Mouse (Mus musculus) left cerebral cortex, postnatal 4 days (tissue): Measurements from ENCODE around the gene Eif4enif1. TPM values are rescaled to one million over a fixed set of nuclear protein-coding genes. Genes with fewer than 3 reads are reported as not detected.
A peak's percentile ranks its signal among the peaks of the same experiment; 100 is the strongest.

Experiments
- DNase-seq: peaks from one replicate; pipeline ENCODE4 v3.0.0-alpha.2; 2022
- intact Hi-C: fragments of 180-260 bp; cut with DNase I; formaldehyde crosslinking; loops from one replicate; pipeline ENCODE4 v1.15.1; 2025
- total RNA-seq, 2 experiments: library from RNA; stranded (reverse); gene quantifications; 2 replicates each; pipeline ENCODE4 v1.2.3; 2021

Eif4enif1 gene
- total RNA-seq, 2 experiments from 2014 or later = 73.6 to 76.8 TPM

DNA sequence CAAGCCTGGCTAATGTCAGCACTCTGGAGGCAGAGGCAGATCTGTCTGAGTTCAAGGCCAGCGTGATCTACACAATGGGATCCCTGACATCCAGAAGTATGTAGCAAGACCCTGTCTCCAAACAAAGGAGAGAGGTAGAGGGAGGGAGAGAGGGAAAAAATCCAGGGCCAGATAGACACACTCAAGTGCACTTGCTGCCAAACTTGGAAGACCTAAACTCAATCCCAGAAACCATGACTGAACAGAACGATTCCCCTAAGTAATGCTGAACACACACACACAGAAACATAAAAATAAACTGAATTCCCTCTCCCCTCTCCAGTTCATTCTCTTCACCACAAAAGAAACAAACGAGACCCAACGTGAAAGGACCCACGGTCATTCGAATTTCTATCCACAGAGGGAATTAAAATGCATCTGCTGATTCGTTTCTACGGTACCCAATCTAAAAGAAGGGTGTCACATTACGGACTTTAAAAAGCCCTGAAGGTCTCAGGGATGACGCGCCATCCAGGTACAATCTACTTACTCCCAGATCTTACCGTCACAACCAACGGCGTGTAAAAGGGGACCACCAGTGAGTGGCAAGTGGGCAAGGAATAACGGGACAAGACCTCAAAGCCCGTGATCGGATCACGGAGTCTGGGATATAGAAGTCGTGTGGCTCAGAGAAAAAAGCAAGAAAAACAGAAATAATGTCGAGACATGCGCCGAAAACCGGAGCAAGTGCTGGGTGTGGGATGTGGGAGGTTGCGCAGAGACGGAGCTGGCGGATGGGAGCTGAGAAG is 63.3 kb downstream of the Eif4enif1 start:
- intact Hi-C loops = no loop called here
- no peak for DNase-seq

DNA sequence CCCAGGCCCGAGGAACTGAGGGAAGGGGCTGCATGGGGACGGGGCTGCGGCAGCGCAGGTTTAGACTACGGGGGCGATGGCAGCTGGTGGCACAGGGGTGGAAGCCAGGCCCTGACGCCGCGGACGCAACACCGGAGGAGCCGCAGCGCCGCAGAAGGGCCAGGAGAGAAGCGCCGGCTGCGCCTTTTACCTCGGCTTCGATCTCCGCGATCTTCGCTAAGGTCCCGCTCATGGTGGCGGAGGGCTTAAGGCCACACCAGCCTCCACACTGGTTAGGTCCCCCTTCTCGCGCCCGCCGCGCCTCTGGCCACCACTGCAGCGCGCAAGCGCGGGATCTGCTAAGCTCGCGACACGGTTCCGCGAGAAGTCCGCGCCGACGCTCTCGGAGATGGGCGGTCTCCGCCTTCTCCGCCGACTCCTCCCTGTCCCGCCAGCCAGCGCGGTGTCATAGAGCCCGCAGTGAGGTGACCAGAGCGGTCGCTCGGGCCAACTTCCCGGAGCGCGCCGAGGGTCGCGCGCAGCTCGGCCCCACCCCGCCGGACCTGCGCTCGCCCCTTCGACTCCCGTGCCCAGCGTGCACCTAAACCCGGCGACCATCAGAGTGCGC is 64.0 kb downstream of the Eif4enif1 start, which contains the start of gene Drg1:
Drg1 (minus strand) TSS at position 337 of the 607 bp plus-strand sequence.
- peak; percentile 98 for DNase-seq
- intact Hi-C loops = no loop called here

DNA sequence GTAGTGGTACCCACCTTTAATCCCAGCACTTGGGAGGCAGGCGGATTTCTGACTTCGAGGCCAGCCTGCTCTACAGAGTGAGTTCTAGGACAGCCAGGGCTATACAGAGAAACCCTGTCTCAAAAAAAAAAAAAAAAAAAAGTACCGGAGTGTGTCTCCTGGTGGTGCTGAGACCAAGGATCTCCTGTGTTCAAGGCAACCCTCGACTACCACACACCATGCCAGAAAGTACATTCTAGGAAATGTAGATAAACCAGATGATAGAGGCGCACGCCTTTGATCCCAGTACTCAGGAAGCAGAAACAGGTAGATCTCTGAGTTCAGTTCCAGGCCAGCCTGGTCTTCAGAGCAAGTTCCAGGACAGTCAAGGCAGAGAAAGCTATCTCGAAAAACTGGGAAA is 64.9 kb downstream of the Eif4enif1 start:
- DNase-seq = no peak
- intact Hi-C loops = no loop called here

- DNase-seq = no peak
- intact Hi-C loops = no loop called here
Observed at GRCm38 (mm10) chr11:3269241-3269640, 67.0 kb downstream of the Eif4enif1 start.

DNA sequence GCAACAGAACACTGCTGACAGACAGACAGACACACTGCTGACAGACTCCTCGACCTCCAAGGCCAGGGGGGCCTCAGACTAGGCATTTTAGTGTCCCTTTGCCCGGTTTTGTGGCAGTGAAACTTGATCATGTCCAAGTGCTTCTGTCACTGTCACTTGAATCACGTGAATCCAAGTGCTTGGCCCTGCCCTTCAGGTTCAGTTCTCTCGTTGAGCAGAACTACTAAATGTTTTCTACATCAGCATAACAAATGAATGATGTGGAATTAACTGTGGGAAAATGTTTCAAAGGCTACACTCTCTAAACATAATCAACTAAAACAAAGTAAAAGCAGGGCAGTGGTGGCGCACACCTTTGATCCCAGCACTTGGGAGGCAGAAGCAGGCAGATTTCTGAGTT is 76.2 kb downstream of the Eif4enif1 start:
- intact Hi-C loops = no loop called here
- DNase-seq = no peak

DNA sequence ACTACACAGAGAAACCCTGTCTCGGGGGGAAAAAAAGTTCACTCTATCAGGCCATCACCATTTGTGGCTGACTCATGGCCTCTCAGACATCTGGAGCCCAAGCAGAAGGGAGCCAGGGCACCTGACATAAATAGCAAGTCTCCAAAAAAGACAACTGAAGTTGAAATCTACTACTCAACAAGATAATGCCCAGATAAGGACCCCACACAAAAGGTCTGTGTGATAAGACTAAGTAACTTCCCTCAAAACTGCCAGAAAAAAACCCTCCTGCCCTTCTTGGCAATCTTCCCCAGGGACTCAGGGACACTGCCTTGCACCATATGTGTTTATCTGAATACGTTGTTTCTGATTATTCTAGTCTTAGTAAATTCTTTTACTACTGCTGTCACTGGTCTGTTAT is 77.5 kb downstream of the Eif4enif1 start:
- DNase-seq = no peak
- intact Hi-C loops = no loop called here

- intact Hi-C loops = no loop called here
- no peak for DNase-seq
Observed at GRCm38 (mm10) chr11:3282887-3283286, 80.7 kb downstream of the Eif4enif1 start.

DNA sequence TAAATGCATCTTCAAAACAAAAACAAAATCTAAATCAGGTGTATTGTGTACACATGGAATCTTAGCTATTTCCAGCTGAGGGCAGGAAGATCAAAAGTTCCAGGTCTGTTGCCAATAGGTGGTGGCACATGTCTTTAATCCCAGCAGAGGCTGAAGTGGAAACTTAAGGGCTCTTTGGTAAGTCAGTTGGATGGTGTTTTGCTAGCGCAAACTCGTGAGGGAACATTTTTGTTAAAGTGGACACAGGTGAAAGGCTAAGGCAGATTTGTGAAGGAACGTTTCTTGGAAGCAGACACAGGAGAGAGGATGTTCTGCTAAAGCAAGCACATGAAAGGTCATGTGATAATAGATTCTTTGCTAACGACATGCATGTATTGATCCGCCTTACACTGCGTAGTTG is 81.5 kb downstream of the Eif4enif1 start:
- intact Hi-C loops = no loop called here
- no peak for DNase-seq

DNA sequence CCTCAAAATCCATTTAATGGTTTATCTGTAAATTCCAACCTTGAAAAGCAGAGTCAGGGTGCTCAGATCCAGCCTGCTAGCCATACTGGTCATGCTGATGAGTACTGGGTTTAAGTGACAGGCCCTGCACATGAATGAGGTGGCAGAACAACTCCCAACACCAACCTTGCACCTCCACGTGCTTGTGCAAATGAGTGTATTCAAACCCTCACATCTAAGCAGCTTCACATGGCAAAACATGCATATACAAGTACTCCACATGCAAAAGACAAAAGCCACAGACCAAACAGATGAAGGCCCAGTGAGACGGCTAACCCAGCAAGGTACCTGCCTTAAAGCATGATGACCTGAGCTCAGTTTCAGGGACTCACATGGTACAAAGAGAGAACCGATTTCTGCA is 83.7 kb downstream of the Eif4enif1 start:
- intact Hi-C loops = no loop called here

GRCm38 (mm10) chr11:3287131-3287530 is 84.9 kb downstream of the Eif4enif1 start:
- DNase-seq = peak; percentile 32
- intact Hi-C loops = no loop called here

More for the DNA sequence above, 83.7 kb downstream of the Eif4enif1 start:
- no peak for DNase-seq

- intact Hi-C loops = no loop called here
- DNase-seq = no peak
Observed at GRCm38 (mm10) chr11:3287921-3288320, 85.7 kb downstream of the Eif4enif1 start.

DNA sequence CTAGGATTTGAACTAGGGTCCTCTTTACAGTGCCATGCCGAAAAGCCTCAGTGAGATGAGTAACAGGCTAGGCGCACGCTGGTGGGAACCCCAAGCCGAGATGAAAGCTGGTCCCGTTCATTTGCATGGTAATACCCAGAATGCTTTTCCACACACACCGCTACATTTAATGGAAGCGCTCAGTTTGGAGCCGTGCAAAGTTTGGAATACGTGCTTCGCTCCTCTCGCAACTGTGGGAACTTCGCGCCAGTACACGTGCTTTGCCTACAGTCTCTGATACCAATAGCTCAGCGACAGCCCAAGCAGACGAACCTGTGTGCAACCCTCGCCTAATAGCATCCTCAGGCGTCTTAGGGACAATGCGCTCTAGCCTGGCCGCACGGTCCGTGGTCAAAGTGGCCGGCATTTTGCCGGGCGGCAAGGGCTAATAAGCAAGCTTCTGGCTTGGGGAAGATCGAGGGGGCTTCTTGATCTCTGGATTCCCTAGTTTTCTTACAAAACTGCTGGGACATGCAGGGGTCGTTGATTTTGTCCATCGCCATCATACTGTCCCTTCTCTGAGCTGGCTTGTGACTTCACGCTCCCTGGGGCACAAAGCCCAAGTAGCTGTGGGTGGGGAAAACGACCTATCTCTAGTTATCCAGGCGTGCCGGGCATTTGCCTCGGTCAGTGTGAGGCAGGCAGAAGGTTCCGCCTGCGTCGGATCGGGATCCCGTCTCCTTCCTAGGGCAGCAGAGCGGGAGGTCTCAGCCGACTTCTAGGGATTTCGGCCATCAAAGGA is 86.5 kb downstream of the Eif4enif1 start, which contains the start of gene Patz1:
Patz1 (plus strand) TSS at position 354 of the 781 bp plus-strand sequence.
- DNase-seq = peak; percentile 75
- intact Hi-C loops = no loop called here

GRCm38 (mm10) chr11:3289302-3289802 is 87.2 kb downstream of the Eif4enif1 start:
- peak; percentile 96 for DNase-seq
- intact Hi-C loops = no loop called here

DNA sequence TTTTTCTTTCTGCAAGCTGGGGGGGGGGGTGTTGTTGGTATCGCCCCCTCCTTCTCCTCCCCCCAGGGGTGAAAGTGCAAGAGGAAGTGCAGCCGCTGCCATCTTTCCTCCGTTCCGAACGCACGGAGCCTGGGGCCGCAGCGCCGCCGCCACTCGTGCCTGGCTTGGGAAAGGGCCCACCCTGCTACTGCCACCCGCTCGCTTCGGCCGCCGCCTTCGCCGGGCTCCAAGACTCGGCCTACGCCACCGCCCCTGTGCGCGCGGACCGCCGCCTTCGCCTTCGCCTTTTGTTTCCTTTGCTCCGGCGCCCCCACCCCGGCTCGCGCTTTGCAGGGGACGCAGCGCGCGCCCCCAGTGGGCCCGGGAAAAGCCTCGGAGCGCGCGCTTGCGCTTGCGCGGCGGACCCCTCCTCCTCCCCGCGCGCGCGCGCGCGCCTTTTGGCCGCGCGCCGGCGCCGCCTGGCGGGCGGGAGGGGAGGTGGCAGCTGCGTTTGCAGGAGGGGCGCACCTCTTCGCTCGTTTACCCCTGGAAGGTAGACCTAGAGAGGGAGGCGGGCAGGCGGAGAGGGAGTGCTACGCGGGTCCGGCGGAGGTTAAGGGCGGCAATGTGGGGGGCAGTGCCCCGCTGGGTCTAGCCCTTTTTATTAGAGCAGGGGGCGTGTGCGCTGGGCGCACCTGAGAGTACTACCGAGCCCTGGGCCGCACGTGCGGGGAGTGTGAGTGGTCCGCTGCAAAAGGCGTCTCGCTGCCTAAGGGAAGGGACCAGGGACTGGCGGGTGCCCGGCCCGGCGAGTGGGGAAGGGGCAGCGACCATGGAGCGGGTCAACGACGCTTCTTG is 87.8 kb downstream of the Eif4enif1 start:
- intact Hi-C loops = no loop called here
- DNase-seq = peak; percentile 91

- intact Hi-C loops = no loop called here
- peak; percentile 70 for DNase-seq
Observed at GRCm38 (mm10) chr11:3290640-3291310, 88.6 kb downstream of the Eif4enif1 start.

- intact Hi-C loops = no loop called here
Observed at GRCm38 (mm10) chr11:3291311-3292061, 89.3 kb downstream of the Eif4enif1 start.

GRCm38 (mm10) chr11:3292062-3292421 is 89.8 kb downstream of the Eif4enif1 start:
- intact Hi-C loops = no loop called here
- DNase-seq = peak; percentile 48

More at GRCm38 (mm10) chr11:3291311-3292061, 89.3 kb downstream of the Eif4enif1 start:
- no peak for DNase-seq

GRCm38 (mm10) chr11:3292711-3293249 is 90.6 kb downstream of the Eif4enif1 start:
- intact Hi-C loops = no loop called here
- peak; percentile 62 for DNase-seq

DNA sequence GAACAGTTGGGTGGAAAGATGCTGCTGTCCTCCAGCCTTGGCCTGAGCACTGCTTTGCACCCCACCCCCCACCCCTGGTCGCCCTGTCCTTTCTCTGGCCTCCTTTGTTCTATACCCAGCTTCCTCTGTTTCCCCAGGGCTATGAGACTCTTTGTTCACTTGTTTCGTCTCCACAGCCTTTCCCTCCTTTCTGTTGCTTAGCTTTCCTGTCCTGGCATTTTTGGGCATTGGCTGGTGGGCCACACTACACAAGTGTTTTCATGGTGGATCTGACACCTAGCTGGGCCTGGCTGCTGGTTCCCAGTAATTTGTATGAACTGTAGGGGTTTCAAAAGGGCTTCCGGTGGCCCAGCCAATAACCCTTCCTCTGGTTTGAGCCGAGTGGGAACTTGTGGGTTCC is 91.2 kb downstream of the Eif4enif1 start:
- no peak for DNase-seq
- intact Hi-C loops = no loop called here
